ENCODE assay signal across 17 mouse cellular contexts in genomic region chr19:31921852-31922251, GRCm38 (mm10). TPM values are rescaled to one million over a fixed set of nuclear protein-coding genes. Genes with fewer than 3 reads are reported as not detected.
DNase-seq lines count a peak whose midpoint lies in the region; ATAC-seq lines count a peak whose summit lies in the region.
"Had no signal": no experiment of that assay in that cellular context is flagged by ENCODE, and none has a peak within 500 bp of the region (broad histone marks: within the 10 kb centered on the region; RNA-seq: fewer than 3 reads in every experiment).

No protein-coding gene starts in this region.

- no peaks in the 10 kb centered on the region for H3K9me3 ChIP-seq in embryonic facial prominence, embryonic 14.5 days (ENCODE audit: control insufficient read depth, low read length)
- H3K9me3 ChIP-seq: embryonic facial prominence, embryonic 13.5 days; midbrain, embryonic 13.5 days had no signal

- H3K4me1 ChIP-seq in embryonic facial prominence, embryonic 14.5 days (ENCODE audit: control insufficient read depth, insufficient read depth, low read length) = no peaks in the 10 kb centered on the region
- H3K4me1 ChIP-seq: embryonic facial prominence, embryonic 13.5 days; midbrain, embryonic 13.5 days had no signal

- peak; percentile 52 for ATAC-seq in frontal cortex, adult (ENCODE audit: low TSS enrichment)
- peak; percentile 42; the same call in 1 of the 2 replicates for ATAC-seq in embryonic facial prominence, embryonic 14.5 days (ENCODE audit: low read depth)
- ATAC-seq: midbrain, embryonic 13.5 days had no signal

- no peak overlapping the region for H3K9ac ChIP-seq in embryonic facial prominence, embryonic 14.5 days (ENCODE audit: low read depth, low read length)
- H3K9ac ChIP-seq: embryonic facial prominence, embryonic 13.5 days; liver, embryonic 14.5 days; midbrain, embryonic 13.5 days had no signal

- no peak overlapping the region for H3K4me3 ChIP-seq in embryonic facial prominence, embryonic 14.5 days (ENCODE audit: low read depth, low read length)
- H3K4me3 ChIP-seq: embryonic facial prominence, embryonic 13.5 days; heart, adult 2 months; midbrain, embryonic 13.5 days had no signal

- H3K27me3 ChIP-seq in embryonic facial prominence, embryonic 14.5 days (replicated peaks; ENCODE audit: control insufficient read depth, insufficient read depth, low read length) = no peaks in the 10 kb centered on the region
- H3K27me3 ChIP-seq: embryonic facial prominence, embryonic 13.5 days; midbrain, embryonic 13.5 days had no signal

- no peak for DNase-seq in frontal cortex, postnatal 10 days (ENCODE audit: low spot score in 2 of 2)
- peak; percentile 18 for DNase-seq in right cerebral cortex, adult 18-20 months
- no peak for DNase-seq in right cerebral cortex, postnatal 25 days
- DNase-seq in embryonic facial prominence, embryonic 14.5 days (ENCODE audit: low spot score) = peak; percentile 42
- DNase-seq in urinary bladder, postnatal 14 days (ENCODE audit: low spot score) = no peak
- DNase-seq in heart, postnatal 25 days (ENCODE audit: low spot score) = no peak
- DNase-seq: cerebellum, adult 2 months; heart, adult 2 months; kidney, adult 9 months; lung, postnatal 36 days had no signal

- WGBS in embryonic facial prominence, embryonic 14.5 days = 51% methylated on average over 5 of the region's 5 CpGs

- H3K4me2 ChIP-seq in embryonic facial prominence, embryonic 14.5 days (ENCODE audit: low read depth, low read length) = no peak overlapping the region
- H3K4me2 ChIP-seq: embryonic facial prominence, embryonic 13.5 days; midbrain, embryonic 13.5 days had no signal

- intact Hi-C loops in heart, postnatal 25 days (cut with DNase I) = no loop called here

- no peaks in the 10 kb centered on the region for H3K36me3 ChIP-seq in embryonic facial prominence, embryonic 14.5 days (ENCODE audit: control insufficient read depth, insufficient read depth, low read length)
- H3K36me3 ChIP-seq: embryonic facial prominence, embryonic 13.5 days; midbrain, embryonic 13.5 days had no signal

- no peak overlapping the region for H3K27ac ChIP-seq in embryonic facial prominence, embryonic 14.5 days (replicated peaks; ENCODE audit: low read depth, low read length)
- H3K27ac ChIP-seq: embryonic facial prominence, embryonic 13.5 days; heart, adult 2 months; liver, embryonic 14.5 days; midbrain, embryonic 13.5 days had no signal

RNA-seq across cellular contexts. Expression of gene A1cf, which starts 53.3 kb away (rescaled TPM):
- polyA plus RNA-seq in embryonic facial prominence, embryonic 14.5 days (2014; fragmentation: Nextera tagmentation; extraction: Ambion mirVana) = not detected in 2 replicates
- total RNA-seq in heart, postnatal 25 days (2021) = not detected
- total RNA-seq: heart, adult 2 months; left cerebral cortex, adult 8-10 months had no signal
- polyA plus RNA-seq: embryonic facial prominence, embryonic 13.5 days; heart, adult 2 months; heart, postnatal 0 days; midbrain, embryonic 13.5 days; neural tube, embryonic 11.5 days had no signal

Comparison
In these comparisons a context has a peak if more than half of its experiments do, and no peak if none do; other contexts are left out.
1. DNase-seq: peak in right cerebral cortex, adult 18-20 months (single experiment) and embryonic facial prominence, embryonic 14.5 days (single experiment); none in frontal cortex, postnatal 10 days (0 of 2), right cerebral cortex, postnatal 25 days (single experiment), urinary bladder, postnatal 14 days (single experiment) and heart, postnatal 25 days (single experiment).